Mouse (Mus musculus): Measurements from ENCODE around the gene Ddias.

Ddias gene

GRCm38 (mm10) chr7:92866526-92866925 is 7.5 kb downstream of the Ddias start:
- DNase-seq (ENCODE audit: low spot score): no peak

GRCm38 (mm10) chr7:92848246-92848645 is 25.8 kb downstream of the Ddias start:
- DNase-seq (ENCODE audit: low spot score): peak; percentile 40

GRCm38 (mm10) chr7:92842254-92842653 is 31.8 kb downstream of the Ddias start:
- DNase-seq (ENCODE audit: low spot score): no peak

- DNase-seq (ENCODE audit: low spot score): no peak
Measured at GRCm38 (mm10) chr7:92837907-92838306, 36.1 kb downstream of the Ddias start.

GRCm38 (mm10) chr7:92837226-92837625 is 36.8 kb downstream of the Ddias start:
- DNase-seq (ENCODE audit: low spot score): no peak

GRCm38 (mm10) chr7:92836447-92836846 is 37.6 kb downstream of the Ddias start:
- DNase-seq (ENCODE audit: low spot score): no peak

- DNase-seq (ENCODE audit: low spot score): no peak
Measured at GRCm38 (mm10) chr7:92834391-92834790, 39.7 kb downstream of the Ddias start.

GRCm38 (mm10) chr7:92832395-92832794 is 41.7 kb downstream of the Ddias start:
- no peak for DNase-seq (ENCODE audit: low spot score)

GRCm38 (mm10) chr7:92827981-92828380 is 46.1 kb downstream of the Ddias start:
- no peak for DNase-seq (ENCODE audit: low spot score)

GRCm38 (mm10) chr7:92826248-92826647 is 47.8 kb downstream of the Ddias start:
- no peak for DNase-seq (ENCODE audit: low spot score)

- DNase-seq (ENCODE audit: low spot score): no peak
Measured at GRCm38 (mm10) chr7:92822409-92823101, 51.5 kb downstream of the Ddias start.

GRCm38 (mm10) chr7:92821871-92822270 is 52.2 kb downstream of the Ddias start:
- no peak for DNase-seq (ENCODE audit: low spot score)

- DNase-seq (ENCODE audit: low spot score): no peak
Measured at GRCm38 (mm10) chr7:92820941-92821465, 53.0 kb downstream of the Ddias start.

GRCm38 (mm10) chr7:92820410-92820809 is 53.6 kb downstream of the Ddias start:
- DNase-seq (ENCODE audit: low spot score): no peak

- no peak for DNase-seq (ENCODE audit: low spot score)
Measured at GRCm38 (mm10) chr7:92819656-92820055, 54.4 kb downstream of the Ddias start.

GRCm38 (mm10) chr7:92817886-92818285 is 56.2 kb downstream of the Ddias start:
- no peak for DNase-seq (ENCODE audit: low spot score)

- DNase-seq (ENCODE audit: low spot score): no peak
Measured at GRCm38 (mm10) chr7:92817242-92817641, 56.8 kb downstream of the Ddias start.

- no peak for DNase-seq (ENCODE audit: low spot score)
Measured at GRCm38 (mm10) chr7:92811667-92812279, 62.3 kb downstream of the Ddias start.
